Mouse (Mus musculus): ENCODE data around the gene Col8a2. TPM values are rescaled to one million over a fixed set of nuclear protein-coding genes. Genes with fewer than 3 reads are reported as not detected.

Gene Col8a2
- total RNA-seq, 1 experiment from 2014 or later: not detected

DNA sequence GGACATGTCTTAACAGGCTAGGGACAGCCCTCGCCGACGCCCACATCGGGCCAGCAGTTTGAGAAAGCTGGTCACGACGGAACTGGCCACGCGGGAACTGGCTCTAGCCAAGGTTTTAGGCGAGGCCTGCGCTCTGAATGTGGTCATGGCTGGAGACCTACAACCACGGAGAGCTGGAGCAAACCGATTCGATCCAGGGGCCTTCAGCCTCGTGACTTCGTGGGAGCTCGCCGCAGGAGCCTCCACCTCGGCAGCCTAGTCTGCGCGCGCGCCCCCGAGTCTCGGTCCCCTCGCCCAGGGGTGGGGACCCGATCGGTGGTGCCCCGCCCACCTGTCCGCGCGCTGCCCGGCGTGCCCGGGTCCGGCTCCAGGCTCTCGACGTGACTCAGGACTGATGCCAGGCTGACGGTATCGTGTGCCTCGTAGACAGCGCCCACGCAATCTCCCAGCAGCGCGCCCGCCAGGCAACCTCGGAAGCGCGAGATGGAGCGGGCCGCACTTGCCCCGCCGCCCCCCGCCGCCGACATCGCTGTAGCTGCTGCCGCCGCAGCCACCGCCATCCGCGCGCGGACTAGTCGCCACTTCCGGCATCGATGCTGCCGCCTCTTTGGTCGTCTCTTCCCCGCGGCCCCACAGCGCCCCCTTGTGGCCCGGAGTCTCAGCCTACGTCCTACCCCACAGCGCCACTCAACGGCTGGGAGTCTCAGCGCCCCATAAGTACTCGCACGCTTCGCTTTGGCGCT lies 34.7 kb downstream of the Col8a2 start, which contains the start of gene Adprhl2:
TSS of gene Adprhl2 (minus strand) at position 593 of the 743 bp plus-strand sequence.
- ATAC-seq (ENCODE audit: extremely low read depth, insufficient number of reproducible peaks, low FRiP score, poor library complexity, severe bottlenecking): peak; percentile 94

DNA sequence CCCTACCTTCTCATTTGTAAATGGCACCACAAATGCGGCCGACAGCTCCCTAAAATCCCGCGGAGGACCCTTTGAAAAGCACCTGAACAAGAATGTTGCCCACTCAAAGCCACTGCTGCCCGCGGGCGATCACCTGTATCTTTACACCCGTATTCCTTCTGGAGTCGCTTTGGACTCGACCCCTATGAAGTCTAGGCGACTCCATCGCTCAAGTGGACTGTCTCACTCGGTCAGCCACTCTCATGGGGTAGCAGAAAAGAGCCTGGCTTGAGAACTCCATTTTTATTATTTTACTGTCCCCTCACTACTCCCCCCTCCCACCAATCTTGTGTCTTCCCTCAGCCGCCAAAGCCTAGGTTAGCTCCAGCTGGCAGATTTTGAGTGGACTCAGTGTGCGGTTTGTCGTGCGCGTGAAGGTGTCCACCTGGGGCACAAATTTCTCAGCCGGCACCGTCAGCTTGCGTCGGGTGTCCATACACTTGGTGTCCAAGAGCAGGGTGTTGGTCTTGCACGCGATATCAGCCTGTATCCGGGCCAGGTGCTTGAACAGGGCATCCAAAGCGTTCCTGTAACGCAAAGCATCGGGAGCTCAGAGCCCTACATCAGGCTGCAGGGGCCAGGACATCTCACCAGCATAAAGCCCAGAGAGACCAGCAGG lies 35.4 kb downstream of the Col8a2 start:
- no peak for ATAC-seq (ENCODE audit: extremely low read depth, insufficient number of reproducible peaks, low FRiP score, poor library complexity, severe bottlenecking)

DNA sequence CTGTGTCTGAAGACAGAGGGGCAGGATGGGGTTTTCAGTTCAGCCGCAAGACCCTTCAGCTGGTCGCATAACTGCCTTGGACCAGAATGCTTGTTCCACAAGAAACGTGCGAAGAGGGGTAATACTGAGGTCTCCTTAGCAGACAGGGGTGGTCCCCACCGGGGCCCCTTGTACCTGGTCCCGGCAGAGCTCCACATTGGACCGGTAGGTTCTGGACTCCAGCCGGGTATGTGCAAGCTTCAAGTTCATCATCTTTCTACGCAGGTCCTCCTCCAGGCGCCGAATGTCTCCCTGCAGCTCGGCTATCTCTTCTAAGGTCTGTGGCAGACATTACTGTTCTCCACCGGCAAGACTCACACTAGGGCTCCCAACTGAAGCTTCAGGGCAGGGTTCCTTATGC lies 36.1 kb downstream of the Col8a2 start:
- no peak for ATAC-seq (ENCODE audit: extremely low read depth, insufficient number of reproducible peaks, low FRiP score, poor library complexity, severe bottlenecking)

DNA sequence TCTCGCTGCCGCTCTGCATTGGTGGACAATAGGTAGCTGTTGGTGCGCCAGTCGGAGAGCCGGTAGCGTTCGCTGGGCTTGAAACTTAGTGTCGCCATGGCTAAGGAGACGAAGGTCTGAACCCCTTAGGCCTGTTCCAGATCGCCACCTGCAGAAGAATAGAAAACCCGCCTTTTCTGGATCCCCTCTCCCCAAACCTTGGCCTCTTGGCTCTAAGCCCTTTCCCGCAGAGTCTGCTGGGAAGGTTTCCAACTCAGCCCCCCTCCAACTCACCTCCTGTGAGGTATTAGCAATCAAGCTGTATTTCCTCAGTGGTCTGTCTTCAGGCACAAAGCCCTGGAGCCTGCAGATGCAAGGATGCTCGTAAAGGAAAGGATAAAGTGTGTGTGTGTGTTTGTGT lies 38.3 kb downstream of the Col8a2 start:
- no peak for ATAC-seq (ENCODE audit: extremely low read depth, insufficient number of reproducible peaks, low FRiP score, poor library complexity, severe bottlenecking)

DNA sequence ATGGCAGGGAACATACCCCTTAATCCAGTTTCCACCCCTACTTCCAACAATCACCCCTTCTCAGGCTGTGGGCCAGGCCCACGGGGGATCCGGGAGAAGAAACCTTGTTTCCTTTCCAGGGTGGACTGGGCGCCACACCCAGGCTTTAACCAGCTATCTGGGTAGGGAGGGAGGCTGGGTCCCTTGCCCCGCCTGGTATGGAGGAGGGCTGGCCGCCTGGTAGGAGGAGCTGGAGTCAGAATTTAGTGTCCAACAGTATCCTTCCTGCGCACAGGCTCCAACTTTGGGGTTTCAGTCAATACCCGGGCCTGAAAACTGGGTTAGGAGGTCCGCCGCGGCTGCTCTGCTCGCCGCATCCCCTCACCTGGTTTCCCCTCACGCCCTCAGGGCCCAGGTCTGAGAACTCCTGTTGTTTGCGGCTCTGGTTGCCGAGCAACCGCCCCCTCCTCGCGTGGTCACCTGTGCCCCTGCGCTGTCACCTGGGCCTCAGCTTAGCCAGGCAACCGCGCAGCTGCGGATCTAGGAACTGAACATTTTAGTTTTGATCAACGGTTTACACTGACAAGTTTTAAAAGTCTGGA lies 38.8 kb downstream of the Col8a2 start, which contains the start of gene Tekt2:
TSS of gene Tekt2 (minus strand) at position 408 of the 581 bp plus-strand sequence.
- no peak for ATAC-seq (ENCODE audit: extremely low read depth, insufficient number of reproducible peaks, low FRiP score, poor library complexity, severe bottlenecking)

DNA sequence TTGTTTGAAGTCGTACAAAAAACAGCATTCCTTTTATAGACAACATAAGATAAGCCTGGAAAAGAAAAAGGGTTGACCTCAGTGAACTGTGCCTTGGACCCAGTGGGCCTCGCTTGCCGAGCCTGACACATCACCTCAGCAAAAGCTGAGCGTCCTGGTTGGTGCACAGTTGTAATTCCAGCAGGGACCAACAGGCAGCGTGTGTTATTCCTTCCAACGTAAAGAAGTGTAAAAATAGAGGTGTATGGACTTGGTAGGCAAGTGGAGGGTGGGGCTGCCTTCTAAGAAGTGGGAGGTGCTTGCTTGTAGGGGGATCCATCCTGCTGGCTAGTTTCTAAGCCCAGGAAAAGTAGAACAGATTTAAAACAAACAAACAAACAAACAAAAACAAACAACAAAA lies 39.4 kb downstream of the Col8a2 start:
- no peak for ATAC-seq (ENCODE audit: extremely low read depth, insufficient number of reproducible peaks, low FRiP score, poor library complexity, severe bottlenecking)

DNA sequence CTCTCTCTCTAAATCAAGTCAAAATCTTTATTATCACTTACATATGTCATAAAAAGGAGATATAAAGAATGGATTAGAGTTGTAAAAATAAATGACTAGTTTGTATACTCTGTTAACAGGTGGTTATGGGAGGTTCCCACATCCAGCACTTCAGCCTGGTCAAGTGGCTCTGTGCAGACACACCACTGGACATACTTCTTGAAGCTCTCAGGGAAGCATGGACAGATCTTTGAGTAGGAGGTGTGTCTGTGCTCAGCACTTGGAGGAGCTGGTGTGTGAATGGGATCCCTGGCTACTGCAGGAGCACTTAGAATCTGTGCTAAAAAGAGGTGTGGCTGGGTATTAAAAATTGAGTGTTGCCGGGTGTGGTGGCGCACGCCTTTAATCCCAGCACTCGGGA lies 43.7 kb downstream of the Col8a2 start:
- no peak for ATAC-seq (ENCODE audit: extremely low read depth, insufficient number of reproducible peaks, low FRiP score, poor library complexity, severe bottlenecking)

DNA sequence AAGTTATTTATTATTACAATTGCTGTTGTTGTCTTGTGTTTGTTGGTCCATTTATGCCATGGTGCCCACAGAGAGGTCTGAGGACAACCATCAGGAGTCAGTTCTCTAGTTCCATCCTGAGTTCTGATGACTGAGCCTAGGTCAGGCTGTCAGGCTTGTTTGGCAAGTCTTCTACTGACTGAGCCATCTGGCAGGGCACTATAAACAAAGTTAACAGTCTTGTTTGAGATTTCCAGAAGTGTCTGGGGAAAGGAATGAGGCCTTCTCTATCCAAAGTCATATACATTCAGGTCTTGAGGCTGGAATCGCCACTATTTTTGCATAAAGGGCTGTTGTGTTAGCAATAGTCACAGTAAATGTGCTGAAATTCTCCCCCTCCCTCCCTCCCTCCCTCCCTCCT lies 45.2 kb downstream of the Col8a2 start:
- ATAC-seq (ENCODE audit: extremely low read depth, insufficient number of reproducible peaks, low FRiP score, poor library complexity, severe bottlenecking): no peak

DNA sequence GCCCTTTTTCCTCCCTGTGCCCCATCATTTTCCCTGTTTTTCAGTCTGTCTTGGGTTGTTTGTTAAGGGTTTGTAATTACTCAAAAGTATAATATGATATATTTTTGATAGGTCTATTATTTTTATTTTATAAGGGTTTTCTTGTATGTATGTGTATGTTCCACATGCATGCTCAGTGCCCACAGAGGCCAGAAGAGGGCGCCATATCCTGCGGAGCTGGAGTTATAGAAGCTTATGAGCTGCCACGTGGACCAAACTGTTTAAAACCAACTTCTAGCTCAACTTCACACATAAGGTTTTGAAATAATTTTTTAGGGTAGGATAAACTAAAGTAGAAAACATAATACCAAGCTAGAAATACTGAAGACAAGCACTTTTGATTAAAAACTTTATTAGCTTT lies 45.8 kb downstream of the Col8a2 start:
- no peak for ATAC-seq (ENCODE audit: extremely low read depth, insufficient number of reproducible peaks, low FRiP score, poor library complexity, severe bottlenecking)

DNA sequence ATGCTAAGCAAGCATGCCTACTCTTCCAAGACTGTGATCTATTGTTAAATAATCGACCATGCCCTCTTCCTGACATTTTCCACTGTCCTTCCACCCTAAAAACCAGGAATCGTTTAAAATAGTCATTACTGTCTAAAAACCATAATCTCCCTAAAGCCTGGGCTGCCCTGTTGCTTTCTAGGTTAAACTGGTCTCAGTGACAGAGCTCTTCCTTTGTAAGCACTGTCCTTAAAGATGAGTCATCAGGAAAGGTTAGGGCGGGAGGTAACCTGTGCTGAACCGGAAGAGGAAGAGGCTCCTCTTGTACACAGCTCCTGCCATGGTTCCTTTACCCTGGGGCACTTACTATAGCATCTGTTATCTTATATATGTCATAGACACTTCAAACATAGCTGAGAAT lies 52.9 kb downstream of the Col8a2 start:
- ATAC-seq (ENCODE audit: extremely low read depth, insufficient number of reproducible peaks, low FRiP score, poor library complexity, severe bottlenecking): no peak

DNA sequence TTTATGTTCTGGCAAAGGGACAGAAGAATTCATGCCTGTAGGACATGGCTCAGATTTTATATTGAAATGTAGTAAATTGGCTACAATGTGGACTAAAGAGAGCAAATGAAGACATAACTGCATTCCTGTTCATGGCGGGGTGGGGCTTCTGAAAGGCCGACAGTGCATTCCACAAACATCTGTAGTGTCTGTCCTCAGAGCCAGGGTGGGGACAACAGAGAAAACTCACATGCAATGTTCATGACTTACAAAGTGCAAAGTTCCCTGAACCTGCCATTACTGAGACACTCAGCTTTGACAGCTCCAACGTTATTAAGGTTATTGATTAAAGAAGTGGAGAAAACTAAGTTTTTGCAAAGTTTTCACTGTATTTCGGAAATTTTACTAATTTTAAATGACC lies 56.9 kb downstream of the Col8a2 start:
- no peak for ATAC-seq (ENCODE audit: extremely low read depth, insufficient number of reproducible peaks, low FRiP score, poor library complexity, severe bottlenecking)

DNA sequence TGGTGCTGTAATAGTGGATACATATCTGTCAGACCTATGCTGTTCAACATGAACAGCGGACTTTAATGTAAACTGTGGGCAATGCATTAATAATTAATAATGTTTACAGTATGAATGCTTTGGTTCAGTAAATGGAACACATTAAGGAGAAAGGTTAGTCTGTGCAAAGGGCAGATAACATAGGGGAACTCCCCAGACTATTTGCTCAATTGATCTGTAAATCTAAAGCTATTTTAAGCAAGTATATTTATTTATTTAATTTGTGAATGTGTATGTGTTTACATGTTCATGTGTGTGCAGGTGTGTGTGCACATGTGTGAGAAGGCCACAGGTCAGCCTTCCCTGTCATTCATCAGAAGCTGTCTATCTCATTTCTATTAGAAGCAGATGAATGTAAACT lies 73.5 kb downstream of the Col8a2 start:
- ATAC-seq (ENCODE audit: extremely low read depth, insufficient number of reproducible peaks, low FRiP score, poor library complexity, severe bottlenecking): no peak

Other genes starting within 250 kb of the Col8a2 start
- gene Mrps15, start 239.9 kb upstream of the Col8a2 start, total RNA-seq (2017): 55.0 and 61.3 TPM in 2 replicates
- 17.4 and 23.7 TPM in 2 replicates for gene Oscp1, start 228.2 kb upstream of the Col8a2 start, total RNA-seq (2017)
- gene Lsm10, start 190.2 kb upstream of the Col8a2 start, total RNA-seq (2017): 19.4 and 29.0 TPM in 2 replicates
- gene Stk40, start 182.8 kb upstream of the Col8a2 start, total RNA-seq (2017): 65.2 and 66.7 TPM in 2 replicates
- 3.1 and 4.4 TPM in 2 replicates for gene Eva1b, start 139.0 kb upstream of the Col8a2 start, total RNA-seq (2017)
- gene Sh3d21, start 123.3 kb upstream of the Col8a2 start, total RNA-seq (2017): 0.81 and 0.86 TPM in 2 replicates
- 378 and 401 TPM in 2 replicates for gene Thrap3, start 84.0 kb upstream of the Col8a2 start, total RNA-seq (2017)
- 104 and 115 TPM in 2 replicates for gene Map7d1, start 30.4 kb upstream of the Col8a2 start, total RNA-seq (2017)
- 33.1 and 37.7 TPM in 2 replicates for gene Trappc3, start 24.5 kb upstream of the Col8a2 start, total RNA-seq (2017)
- gene Adprhl2, start 34.9 kb downstream of the Col8a2 start, total RNA-seq (2017): 21.9 and 22.2 TPM in 2 replicates
- gene Tekt2, start 38.9 kb downstream of the Col8a2 start, total RNA-seq (2017): not detected in 2 replicates
- 9.7 and 9.9 TPM in 2 replicates for gene Ago3, start 142.8 kb downstream of the Col8a2 start, total RNA-seq (2017)
- 27.0 and 27.8 TPM in 2 replicates for gene Ago1, start 181.8 kb downstream of the Col8a2 start, total RNA-seq (2017)
- 18.7 and 22.1 TPM in 2 replicates for gene Ago4, start 246.7 kb downstream of the Col8a2 start, total RNA-seq (2017)